Mouse (Mus musculus) left cerebral cortex, postnatal 36 days (tissue): ENCODE measurements at regions not wholly inside any gene's neighbourhood (a gene's known extent, or its start where the extent isn't known, plus 50 kb on each side); places are given as distances from the start of the nearest gene placed in this dataset.
"Not testable (repeated sequence)": the region's sequence is repeated elsewhere in the genome, so short reads cannot be mapped to it uniquely, and the experiment has no call there.

Experiments
- DNase-seq, 2 experiments: peaks; one replicate each; pipeline ENCODE4 v3.0.0; 2021 to 2022; ENCODE audit warnings: low spot score in 2 of 2, mixed read lengths in 1 of 2
- intact Hi-C: fragments of 180-260 bp; cut with DNase I; formaldehyde crosslinking; loops from one replicate; pipeline ENCODE4 v1.15.1; 2025

- intact Hi-C loops: no loop called here
- peak in 1 of 2 experiments; percentile 19 for DNase-seq
Measured at GRCm38 (mm10) chr7:73616015-73616414, 74.4 kb upstream of the Chd2 start.

GRCm38 (mm10) chr7:73614840-73615555, 73.4 kb upstream of the Chd2 start:
- peak in 1 of 2 experiments; percentile 21 for DNase-seq
- intact Hi-C loops: no loop called here

- DNase-seq: no peak
- intact Hi-C loops: no loop called here
Measured at GRCm38 (mm10) chr7:73614341-73614740, 72.7 kb upstream of the Chd2 start.

GRCm38 (mm10) chr7:73612752-73613092, 71.1 kb upstream of the Chd2 start:
- intact Hi-C loops: no loop called here
- DNase-seq: no peak

GRCm38 (mm10) chr7:73611866-73612751, 70.5 kb upstream of the Chd2 start:
- no peak for DNase-seq
- intact Hi-C loops: no loop called here

GRCm38 (mm10) chr7:73608804-73609275, 67.2 kb upstream of the Chd2 start:
- intact Hi-C loops: loop anchor here (2.0 kb wide), 1 partner anchor 52 kb away; no protein-coding TSS in a partner anchor
- DNase-seq: no peak

- intact Hi-C loops: loop anchor here (2.0 kb wide), 1 partner anchor 51 kb away; no protein-coding TSS in a partner anchor
- DNase-seq: no peak
Measured at GRCm38 (mm10) chr7:73608070-73608803, 66.6 kb upstream of the Chd2 start.

GRCm38 (mm10) chr7:73607450-73608005, 65.9 kb upstream of the Chd2 start:
- intact Hi-C loops: loop anchor here (2.0 kb wide), 1 partner anchor 51 kb away; no protein-coding TSS in a partner anchor
- DNase-seq: no peak

- peak; percentile 90 to 93 for DNase-seq
- intact Hi-C loops: no loop called here
Measured at GRCm38 (mm10) chr7:73606677-73607449, 65.2 kb upstream of the Chd2 start.

GRCm38 (mm10) chr7:73604597-73604996, 63.0 kb upstream of the Chd2 start:
- no peak for DNase-seq
- intact Hi-C loops: no loop called here

- DNase-seq: no peak
- intact Hi-C loops: no loop called here
Measured at GRCm38 (mm10) chr7:73602815-73603551, 61.4 kb upstream of the Chd2 start.

GRCm38 (mm10) chr7:73601336-73601735, 59.7 kb upstream of the Chd2 start:
- DNase-seq: no peak

GRCm38 (mm10) chr7:73600776-73601175, 59.1 kb upstream of the Chd2 start:
- no peak for DNase-seq
- intact Hi-C loops: no loop called here

More at GRCm38 (mm10) chr7:73601336-73601735, 59.7 kb upstream of the Chd2 start:
- intact Hi-C loops: no loop called here

GRCm38 (mm10) chr7:73600003-73600385, 58.4 kb upstream of the Chd2 start:
- DNase-seq, intact Hi-C loops: not testable (repeated sequence)

- intact Hi-C loops: no loop called here
Measured at GRCm38 (mm10) chr7:73599354-73600002, 57.8 kb upstream of the Chd2 start.

GRCm38 (mm10) chr7:73597968-73598367, 56.3 kb upstream of the Chd2 start:
- intact Hi-C loops: no loop called here

More at GRCm38 (mm10) chr7:73599354-73600002, 57.8 kb upstream of the Chd2 start:
- no peak for DNase-seq

More at GRCm38 (mm10) chr7:73597968-73598367, 56.3 kb upstream of the Chd2 start:
- DNase-seq: no peak
